Mouse (Mus musculus) liver, postnatal 0 days (tissue): Measurements from ENCODE around the gene Pygb.

Source experiments
- CTCF ChIP-seq: sonication (generic); IDR thresholded peaks from 2 replicates; pipeline ENCODE4 v1.5.1; 2016; ENCODE audit warnings: antibody characterized with exemption, low read depth
- EP300 ChIP-seq: IDR thresholded peaks from 2 replicates; pipeline ENCODE4 v1.6.1; 2016; ENCODE audit warnings: antibody characterized with exemption, low read depth, mild to moderate bottlenecking

- TF ChIP-seq CTCF: peak; percentile 37
- no peak for TF ChIP-seq EP300
Measured at GRCm38 (mm10) chr2:150750129-150750979, 36.2 kb upstream of the Pygb start.
